Mouse (Mus musculus): ENCODE data around the gene B4galt5. TPM values are rescaled to one million over a fixed set of nuclear protein-coding genes. Genes with fewer than 3 reads are reported as not detected.

Gene B4galt5
- polyA plus RNA-seq, 2 experiments: 2.3 TPM

- Histone ChIP-seq H3K4me3 (ENCODE audit: insufficient read depth in 1 of 2, low read depth in 2 of 2, low read length in 2 of 2) (no peak overlapping the region), H3K9ac (replicated peaks) (no peak overlapping the region), H3K4me2 (ENCODE audit: low read depth) (no peak overlapping the region), H3K9me3 (ENCODE audit: control insufficient read depth, low read length) (no peaks in the 10 kb centered on the region), H3K4me1 (replicated peaks; ENCODE audit: control insufficient read depth in 2 of 2, insufficient read depth in 2 of 2, low read length in 1 of 2) (peaks cover 8 to 27% of the 10 kb centered on the region in 2 experiments; a peak in 3 of 4 replicates), H3K36me3 (replicated peaks; ENCODE audit: control insufficient read depth, insufficient read depth, low read depth) (no peaks in the 10 kb centered on the region), H3K27ac (no peak overlapping the region), H3K27me3 (ENCODE audit: control insufficient read depth, insufficient read depth, low read length) (no peaks in the 10 kb centered on the region)
- TF ChIP-seq EP300 (IDR thresholded peaks at IDR 0.05; ENCODE audit: low read depth) (no peak), CTCF (IDR thresholded peaks at IDR 0.05; ENCODE audit: low read depth) (no peak)
- WGBS (ENCODE audit: insufficient replicate concordance): 72% methylated on average over 5 of the region's 5 CpGs
- DNase-seq (ENCODE audit: low read depth in 3 of 3, low spot score in 3 of 3) (no peak), ATAC-seq (ENCODE audit: insufficient read depth) (no peak)
These were observed 18.4 kb downstream of the B4galt5 start for GRCm38 (mm10) chr2:167330581-167330980.

- Histone ChIP-seq H3K9me3 (ENCODE audit: control insufficient read depth, low read length) (no peaks in the 10 kb centered on the region), H3K27me3 (ENCODE audit: control insufficient read depth, insufficient read depth, low read length) (no peaks in the 10 kb centered on the region), H3K9ac (replicated peaks) (no peak overlapping the region), H3K4me1 (replicated peaks; ENCODE audit: control insufficient read depth in 2 of 2, insufficient read depth in 2 of 2, low read length in 1 of 2) (peaks cover 3 to 19% of the 10 kb centered on the region in 2 experiments; a peak in 2 of 4 replicates), H3K27ac (no peak overlapping the region), H3K4me3 (ENCODE audit: insufficient read depth in 1 of 2, low read depth in 2 of 2, low read length in 2 of 2) (no peak overlapping the region), H3K4me2 (ENCODE audit: low read depth) (no peak overlapping the region), H3K36me3 (replicated peaks; ENCODE audit: control insufficient read depth, insufficient read depth, low read depth) (no peaks in the 10 kb centered on the region)
- DNase-seq (ENCODE audit: low read depth in 3 of 3, low spot score in 3 of 3) (no peak), ATAC-seq (ENCODE audit: insufficient read depth) (no peak)
- TF ChIP-seq CTCF (IDR thresholded peaks at IDR 0.05; ENCODE audit: low read depth) (no peak), EP300 (IDR thresholded peaks at IDR 0.05; ENCODE audit: low read depth) (no peak)
- WGBS (ENCODE audit: insufficient replicate concordance): 78% methylated on average over 9 of the region's 9 CpGs
These were observed 19.3 kb downstream of the B4galt5 start for GRCm38 (mm10) chr2:167329478-167330262.

GRCm38 (mm10) chr2:167328340-167328739, 20.6 kb downstream of the B4galt5 start:
- H3K4me2 ChIP-seq (ENCODE audit: low read depth): no peak overlapping the region
- H3K4me3 ChIP-seq (ENCODE audit: insufficient read depth in 1 of 2, low read depth in 2 of 2, low read length in 2 of 2): no peak overlapping the region
- H3K27me3 ChIP-seq (ENCODE audit: control insufficient read depth, insufficient read depth, low read length): no peaks in the 10 kb centered on the region
- ATAC-seq (ENCODE audit: insufficient read depth) (no peak), DNase-seq (ENCODE audit: low read depth in 3 of 3, low spot score in 3 of 3) (no peak)
- no peak overlapping the region for H3K27ac ChIP-seq
- TF ChIP-seq CTCF (IDR thresholded peaks at IDR 0.05; ENCODE audit: low read depth): no peak
- no peak for TF ChIP-seq EP300 (IDR thresholded peaks at IDR 0.05; ENCODE audit: low read depth)
- no peaks in the 10 kb centered on the region for H3K36me3 ChIP-seq (replicated peaks; ENCODE audit: control insufficient read depth, insufficient read depth, low read depth)
- H3K9me3 ChIP-seq (ENCODE audit: control insufficient read depth, low read length): no peaks in the 10 kb centered on the region
- no peak overlapping the region for H3K9ac ChIP-seq (replicated peaks)
- peaks cover 0 to 10% of the 10 kb centered on the region in 2 experiments; a peak in 2 of 4 replicates for H3K4me1 ChIP-seq (replicated peaks; ENCODE audit: control insufficient read depth in 2 of 2, insufficient read depth in 2 of 2, low read length in 1 of 2)
- WGBS (ENCODE audit: insufficient replicate concordance): 60% methylated on average over 6 of the region's 6 CpGs

- Histone ChIP-seq H3K4me1 (replicated peaks; ENCODE audit: control insufficient read depth in 2 of 2, insufficient read depth in 2 of 2, low read length in 1 of 2) (peaks cover 0 to under 1% of the 10 kb centered on the region in 2 experiments; a peak in 2 of 4 replicates), H3K27ac (no peak overlapping the region)
- WGBS (ENCODE audit: insufficient replicate concordance): 79% methylated on average over 9 of the region's 9 CpGs
These were observed 22.4 kb downstream of the B4galt5 start for GRCm38 (mm10) chr2:167326582-167326981.

GRCm38 (mm10) chr2:167324151-167324930, 24.6 kb downstream of the B4galt5 start:
- Histone ChIP-seq H3K4me1 (replicated peaks; ENCODE audit: control insufficient read depth in 2 of 2, insufficient read depth in 2 of 2, low read length in 1 of 2) (no peaks in the 10 kb centered on the region; a peak in 1 of 4 replicates), H3K9me3 (ENCODE audit: control insufficient read depth, low read length) (no peaks in the 10 kb centered on the region), H3K27ac (no peak overlapping the region), H3K36me3 (replicated peaks; ENCODE audit: control insufficient read depth, insufficient read depth, low read depth) (no peaks in the 10 kb centered on the region), H3K9ac (replicated peaks) (no peak overlapping the region), H3K4me2 (ENCODE audit: low read depth) (no peak overlapping the region), H3K27me3 (ENCODE audit: control insufficient read depth, insufficient read depth, low read length) (no peaks in the 10 kb centered on the region), H3K4me3 (ENCODE audit: insufficient read depth in 1 of 2, low read depth in 2 of 2, low read length in 2 of 2) (no peak overlapping the region)
- DNase-seq (ENCODE audit: low read depth in 3 of 3, low spot score in 3 of 3): no peak
- 67% methylated on average over 10 of the region's 10 CpGs for WGBS (ENCODE audit: insufficient replicate concordance)
- no peak for ATAC-seq (ENCODE audit: insufficient read depth)
- TF ChIP-seq EP300 (IDR thresholded peaks at IDR 0.05; ENCODE audit: low read depth) (no peak), CTCF (IDR thresholded peaks at IDR 0.05; ENCODE audit: low read depth) (no peak)

More at GRCm38 (mm10) chr2:167326582-167326981, 22.4 kb downstream of the B4galt5 start:
- H3K4me3 ChIP-seq (ENCODE audit: insufficient read depth in 1 of 2, low read depth in 2 of 2, low read length in 2 of 2): no peak overlapping the region
- no peaks in the 10 kb centered on the region for H3K9me3 ChIP-seq (ENCODE audit: control insufficient read depth, low read length)
- no peak for ATAC-seq (ENCODE audit: insufficient read depth)
- no peaks in the 10 kb centered on the region for H3K27me3 ChIP-seq (ENCODE audit: control insufficient read depth, insufficient read depth, low read length)
- DNase-seq (ENCODE audit: low read depth in 3 of 3, low spot score in 3 of 3): no peak
- TF ChIP-seq EP300 (IDR thresholded peaks at IDR 0.05; ENCODE audit: low read depth) (no peak), CTCF (IDR thresholded peaks at IDR 0.05; ENCODE audit: low read depth) (no peak)
- H3K9ac ChIP-seq (replicated peaks): no peak overlapping the region
- H3K36me3 ChIP-seq (replicated peaks; ENCODE audit: control insufficient read depth, insufficient read depth, low read depth): no peaks in the 10 kb centered on the region
- no peak overlapping the region for H3K4me2 ChIP-seq (ENCODE audit: low read depth)
